Mouse (Mus musculus) forebrain, embryonic 16.5 days (tissue): ENCODE measurements around the gene Lin7a. TPM values are rescaled to one million over a fixed set of nuclear protein-coding genes. Genes with fewer than 3 reads are reported as not detected.

ENCODE experiments used
- ATAC-seq: fragments of 200-750 bp; cut with Nextera tagmentation; 2 replicates; pipeline ENCODE4 v1.8.0; 2017; ENCODE audit warnings: mild to moderate bottlenecking, moderate library complexity
- H3K27ac ChIP-seq: fragments of 300-500 bp; sonication (generic); 2 replicates; pipeline ENCODE4 v1.5.1; 2014; ENCODE audit warnings: low read length, control low read depth
- H3K27me3 ChIP-seq: fragments of 300-500 bp; sonication (generic); replicated peaks from 2 replicates; pipeline ENCODE4 v1.6.1; 2014; ENCODE audit warnings: low read length; ENCODE audit not compliant: control insufficient read depth, insufficient read depth
- H3K36me3 ChIP-seq: fragments of 300-500 bp; sonication (generic); 2 replicates; pipeline ENCODE4 v1.6.1; 2014; ENCODE audit not compliant: control insufficient read depth, insufficient read depth
- H3K4me1 ChIP-seq: fragments of 300-500 bp; sonication (generic); replicated peaks from 2 replicates; pipeline ENCODE4 v1.6.1; 2014; ENCODE audit warnings: low read length; ENCODE audit not compliant: control insufficient read depth, insufficient read depth
- H3K4me2 ChIP-seq: fragments of 300-500 bp; sonication (generic); 2 replicates; pipeline ENCODE4 v1.6.1; 2014; ENCODE audit warnings: mild to moderate bottlenecking, low read length, control low read depth
- H3K4me3 ChIP-seq: fragments of 300-500 bp; sonication (generic); replicated peaks from 2 replicates; pipeline ENCODE4 v1.5.1; 2014; ENCODE audit warnings: mild to moderate bottlenecking, low read length, control low read depth
- H3K9ac ChIP-seq: fragments of 300-500 bp; sonication (generic); replicated peaks from 2 replicates; pipeline ENCODE4 v1.6.1; 2014; ENCODE audit warnings: low read depth, low read length, control low read depth
- H3K9me3 ChIP-seq: fragments of 300-500 bp; sonication (generic); 2 replicates; pipeline ENCODE4 v1.6.1; 2016; ENCODE audit warnings: low read length; ENCODE audit not compliant: control insufficient read depth
- WGBS: fragments of 180-500 bp; shearing (Covaris S2); extraction: QIAGEN DNeasy Blood & Tissue Kit; methylation state at CpG from one replicate; pipeline ENCODE4 v1.1.7; 2014; 5-methylcytosine and 5-hydroxymethylcytosine counted together
- polyA plus RNA-seq: library from polyadenylated mRNA; unstranded; fragments of >200 nt; fragmentation: Nextera tagmentation; extraction: Ambion mirVana; gene quantifications from 2 replicates; pipeline ENCODE4 v1.2.1, GENCODE M21; 2015

Lin7a gene
- 12.6 and 18.8 TPM in 2 replicates for polyA plus RNA-seq

DNA sequence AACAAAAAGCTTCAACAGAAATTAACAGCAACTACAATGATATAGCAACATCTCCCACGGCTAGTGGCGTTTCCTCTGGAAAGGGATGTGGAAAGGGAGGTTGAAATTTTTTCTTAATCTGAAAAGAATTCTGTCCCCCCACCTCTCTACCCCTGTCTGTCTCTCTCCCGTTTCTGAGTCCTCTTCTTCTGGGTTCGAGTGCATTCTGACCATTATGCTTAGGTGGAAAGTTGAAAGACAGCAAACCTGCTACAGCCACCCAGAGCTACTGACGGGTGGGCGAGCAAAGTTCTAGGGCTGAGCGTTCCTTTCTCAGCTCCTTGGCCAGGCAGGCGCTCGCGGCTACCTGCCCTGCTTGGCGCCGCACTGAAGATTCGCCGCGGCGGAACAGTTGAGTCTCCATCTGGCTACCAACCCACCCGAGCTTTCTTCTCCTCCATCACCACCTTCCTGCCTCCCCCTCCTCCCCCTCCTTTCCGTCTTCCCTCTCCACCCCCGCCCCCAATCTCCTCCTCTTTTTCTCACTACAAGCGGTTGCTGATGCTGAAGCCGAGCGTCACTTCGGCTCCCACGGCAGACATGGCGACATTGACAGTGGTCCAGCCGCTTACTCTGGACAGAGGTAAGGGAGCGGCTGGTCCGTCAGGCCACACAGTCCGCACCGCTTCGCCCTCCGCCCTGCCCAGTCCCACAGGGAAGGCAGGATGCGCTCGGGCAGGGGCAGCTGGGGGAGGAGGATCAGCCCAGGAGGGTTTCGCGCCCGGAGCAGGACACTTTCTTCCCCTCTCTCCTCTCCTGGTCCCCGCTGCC is at the start of gene Lin7a:
Lin7a (plus strand) TSS at position 366 of the 810 bp plus-strand sequence.
- H3K4me3 ChIP-seq: peak within 1 kb of the TSS; percentile 85
- H3K27ac ChIP-seq: peak within 1 kb of the TSS; percentile 16; the same call in 1 of the 2 replicates
- peak within 1 kb of the TSS; percentile 84 for H3K9ac ChIP-seq
- peak; percentile 72 for ATAC-seq
- H3K4me2 ChIP-seq: peak within 1 kb of the TSS; percentile 82
- H3K27me3 ChIP-seq: no peaks in the 10 kb centered on the region
- H3K36me3 ChIP-seq: no peaks in the 10 kb centered on the region
- 1% methylated on average over 36 of the region's 38 CpGs for WGBS
- no peaks in the 10 kb centered on the region for H3K9me3 ChIP-seq
- peaks cover 7% of the 10 kb centered on the region for H3K4me1 ChIP-seq

DNA sequence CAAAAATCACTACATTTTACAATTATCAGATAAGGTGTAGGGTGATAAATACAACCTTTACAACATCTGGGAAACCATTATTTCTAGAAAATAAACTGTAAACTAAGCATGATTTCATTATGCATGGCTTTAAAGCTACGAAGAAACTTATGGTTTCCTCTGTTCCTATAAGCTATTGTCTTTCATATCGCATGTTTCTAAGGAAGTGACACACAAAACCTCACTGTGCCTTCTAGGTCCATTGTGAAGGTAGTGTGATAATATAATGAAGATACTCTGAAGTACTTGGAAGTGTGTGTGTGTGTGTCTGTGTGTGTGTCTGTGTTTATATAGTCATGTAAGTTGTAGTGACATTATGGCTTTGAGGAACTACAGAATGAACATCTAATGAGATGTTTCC is 49.8 kb upstream of the Lin7a start:
- Histone ChIP-seq H3K27ac (no peak overlapping the region), H3K4me1 (no peaks in the 10 kb centered on the region), H3K4me3 (no peak overlapping the region), H3K27me3 (no peaks in the 10 kb centered on the region), H3K4me2 (no peak overlapping the region), H3K9me3 (no peaks in the 10 kb centered on the region), H3K36me3 (no peaks in the 10 kb centered on the region), H3K9ac (no peak overlapping the region)
- ATAC-seq: no peak
- WGBS: 90% methylated on average over 2 of the region's 2 CpGs

DNA sequence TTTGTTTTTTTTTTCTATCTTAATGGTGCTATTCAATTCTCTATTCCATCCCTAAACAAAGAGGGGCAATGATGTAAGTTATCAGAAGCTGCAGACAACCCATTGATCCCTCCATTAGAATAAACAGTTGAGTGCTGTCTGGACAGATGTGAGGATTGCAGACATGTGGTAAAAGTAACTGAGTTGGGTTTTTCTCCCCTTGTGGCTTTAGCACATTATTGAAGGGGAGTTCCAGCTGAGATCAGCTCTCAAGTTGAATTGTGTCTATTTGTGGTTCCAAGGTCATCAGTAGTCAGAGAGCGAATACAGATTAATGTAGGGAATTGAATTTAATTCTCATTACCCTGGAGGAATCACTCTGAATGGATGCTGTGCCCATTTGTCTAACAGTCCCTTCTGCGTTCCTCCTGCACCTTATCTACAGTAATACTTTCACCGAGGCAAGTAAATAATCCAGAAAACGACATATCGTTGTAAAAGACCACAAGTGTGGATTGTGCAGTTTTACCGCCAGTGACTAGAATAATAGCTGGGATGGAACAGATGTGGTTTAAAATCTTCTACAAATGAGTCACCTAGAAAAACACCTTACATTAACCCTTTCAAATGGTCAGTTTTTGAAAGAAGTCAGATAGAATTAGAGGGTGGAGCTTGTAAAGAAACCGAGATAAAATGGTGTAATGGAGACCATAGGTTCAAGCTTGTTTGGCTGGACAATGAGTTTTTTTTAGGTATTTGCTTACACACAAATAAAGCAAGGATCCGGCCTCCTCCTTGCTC is 48.9 kb upstream of the Lin7a start:
- Histone ChIP-seq H3K4me2 (no peak overlapping the region), H3K4me1 (no peaks in the 10 kb centered on the region), H3K36me3 (no peaks in the 10 kb centered on the region), H3K9ac (no peak overlapping the region), H3K27me3 (no peaks in the 10 kb centered on the region), H3K27ac (no peak overlapping the region), H3K9me3 (no peaks in the 10 kb centered on the region), H3K4me3 (no peak overlapping the region)
- whole genome bisulfite sequencing: 87% methylated on average over 8 of the region's 8 CpGs
- ATAC-seq: no peak

DNA sequence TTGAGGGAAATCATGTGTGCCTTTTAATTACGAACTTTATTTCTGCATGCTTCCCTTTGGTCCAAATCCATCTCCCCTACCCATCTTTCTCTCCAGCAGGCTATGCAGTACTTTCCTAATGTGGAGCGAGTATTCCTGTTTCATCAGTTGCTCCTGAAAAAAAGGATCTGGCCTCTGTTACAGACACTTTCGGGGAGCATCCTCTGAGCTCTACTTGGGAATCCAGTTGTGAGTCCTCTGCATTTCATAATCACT is 48.4 kb upstream of the Lin7a start:
- H3K36me3 ChIP-seq: no peaks in the 10 kb centered on the region
- no peak overlapping the region for H3K4me2 ChIP-seq
- no peak overlapping the region for H3K27ac ChIP-seq
- no peaks in the 10 kb centered on the region for H3K27me3 ChIP-seq
- H3K4me3 ChIP-seq: no peak overlapping the region
- WGBS: 90% methylated on average over 3 of the region's 3 CpGs
- no peak overlapping the region for H3K9ac ChIP-seq
- ATAC-seq: no peak
- no peaks in the 10 kb centered on the region for H3K4me1 ChIP-seq
- no peaks in the 10 kb centered on the region for H3K9me3 ChIP-seq

DNA sequence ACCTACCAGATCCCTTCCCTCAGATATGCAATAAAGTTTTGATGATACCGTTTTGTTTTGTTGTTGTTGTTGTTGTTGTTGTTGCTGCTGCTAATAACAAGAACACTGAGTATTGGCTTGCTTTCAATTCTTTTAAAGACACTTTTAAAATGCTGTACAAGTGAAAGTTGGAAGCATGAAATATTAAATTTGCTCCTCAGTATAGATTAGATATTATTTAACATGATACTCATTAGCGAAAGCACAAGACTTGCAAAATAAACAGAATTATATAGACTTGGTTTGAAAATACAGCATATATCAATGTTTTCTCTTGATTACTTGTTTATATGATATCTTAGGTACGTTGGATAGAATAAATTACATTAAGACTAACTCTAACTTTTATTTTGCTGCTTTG is 47.7 kb upstream of the Lin7a start:
- no peak overlapping the region for H3K27ac ChIP-seq
- no peak overlapping the region for H3K9ac ChIP-seq
- H3K4me2 ChIP-seq: no peak overlapping the region
- no peaks in the 10 kb centered on the region for H3K4me1 ChIP-seq
- 90% methylated on average over 3 of the region's 3 CpGs for WGBS
- no peaks in the 10 kb centered on the region for H3K9me3 ChIP-seq
- no peak for ATAC-seq
- no peak overlapping the region for H3K4me3 ChIP-seq
- H3K36me3 ChIP-seq: no peaks in the 10 kb centered on the region
- H3K27me3 ChIP-seq: no peaks in the 10 kb centered on the region

DNA sequence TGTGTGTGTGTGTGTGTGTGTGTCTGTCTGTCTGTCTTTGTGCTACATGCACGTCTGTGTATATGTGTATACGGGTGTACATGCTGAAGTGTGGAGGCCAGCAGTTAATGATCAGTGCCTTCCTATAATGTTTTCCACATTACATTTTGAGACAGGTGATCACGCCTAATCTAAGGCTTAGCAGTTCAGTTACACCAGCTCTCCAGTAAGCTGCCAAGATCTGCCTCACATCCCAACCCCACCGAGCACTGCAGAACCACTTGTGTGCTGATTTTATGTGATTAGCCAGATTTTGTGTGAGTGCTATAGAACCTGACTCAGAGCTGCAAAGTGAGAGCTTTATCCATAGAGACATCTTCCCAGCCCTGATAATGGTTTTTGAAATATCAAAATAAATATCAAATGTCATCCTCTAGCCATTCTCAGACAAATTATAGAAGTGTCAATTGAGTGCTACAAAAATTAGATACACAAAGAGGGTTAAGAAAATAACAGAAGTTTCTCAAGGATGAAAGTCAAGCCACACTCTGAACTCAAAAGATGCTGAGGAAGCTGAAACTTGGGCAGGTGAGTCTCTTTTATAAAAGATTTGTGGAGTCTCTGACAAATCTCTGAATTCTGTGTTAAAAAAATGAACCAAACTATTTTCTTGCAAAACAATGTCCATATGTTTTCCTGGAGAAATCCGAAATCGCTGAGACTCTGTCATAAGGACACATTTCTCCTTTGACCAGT is 46.7 kb upstream of the Lin7a start:
- H3K4me3 ChIP-seq: no peak overlapping the region
- H3K4me2 ChIP-seq: no peak overlapping the region
- H3K27ac ChIP-seq: no peak overlapping the region
- no peaks in the 10 kb centered on the region for H3K9me3 ChIP-seq
- 94% methylated on average over 6 of the region's 6 CpGs for WGBS
- no peak overlapping the region for H3K9ac ChIP-seq
- no peak for ATAC-seq
- H3K4me1 ChIP-seq: no peaks in the 10 kb centered on the region
- no peaks in the 10 kb centered on the region for H3K36me3 ChIP-seq
- H3K27me3 ChIP-seq: no peaks in the 10 kb centered on the region

DNA sequence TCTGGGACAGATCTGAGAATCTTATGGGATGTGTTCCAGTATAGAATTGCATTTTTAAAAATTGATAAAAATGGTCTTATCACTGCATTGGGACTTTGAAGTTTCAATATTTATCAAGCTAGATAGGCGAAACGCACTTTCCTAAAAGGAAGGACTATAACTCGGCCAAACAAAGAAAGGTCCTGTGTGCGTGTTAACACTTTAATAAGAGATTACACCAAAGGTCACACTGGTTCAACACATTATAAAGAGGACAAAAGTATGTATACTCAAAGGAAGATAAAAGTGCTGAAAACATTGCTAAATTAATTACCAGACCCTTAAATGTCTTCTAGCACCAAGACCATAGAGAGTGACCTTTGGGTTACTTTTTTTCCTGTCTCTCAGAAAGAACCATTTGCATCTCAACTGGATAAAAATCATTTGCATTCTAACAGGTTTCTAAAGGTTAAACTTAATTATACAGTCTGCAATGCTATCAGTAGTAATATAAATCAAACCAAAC is 46.1 kb upstream of the Lin7a start:
- Histone ChIP-seq H3K27ac (no peak overlapping the region), H3K4me1 (no peaks in the 10 kb centered on the region), H3K36me3 (no peaks in the 10 kb centered on the region), H3K4me3 (no peak overlapping the region), H3K9ac (no peak overlapping the region), H3K4me2 (no peak overlapping the region), H3K27me3 (no peaks in the 10 kb centered on the region), H3K9me3 (no peaks in the 10 kb centered on the region)
- WGBS: 57% methylated on average over 4 of the region's 4 CpGs
- no peak for ATAC-seq

DNA sequence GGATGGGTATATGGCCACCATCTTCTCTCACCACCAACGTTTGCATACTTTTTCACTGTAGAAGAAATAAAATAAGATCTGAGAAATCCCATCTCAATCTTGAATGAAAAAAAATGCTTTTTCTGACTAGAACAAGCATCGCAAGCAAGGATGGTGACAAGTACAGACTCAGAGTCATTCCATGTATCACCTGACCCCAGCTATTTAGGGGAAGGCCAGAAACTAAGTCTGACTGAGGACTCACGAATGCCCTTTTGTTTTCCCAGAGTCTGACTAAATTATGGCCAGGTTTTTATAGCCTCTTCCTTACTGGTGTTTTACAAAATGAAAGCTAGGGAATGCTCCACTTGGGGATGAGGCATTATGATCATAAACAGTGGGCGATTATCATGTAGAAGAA is 45.6 kb upstream of the Lin7a start:
- no peak overlapping the region for H3K9ac ChIP-seq
- WGBS: 85% methylated on average over 4 of the region's 4 CpGs
- H3K36me3 ChIP-seq: no peaks in the 10 kb centered on the region
- H3K27me3 ChIP-seq: no peaks in the 10 kb centered on the region
- no peak for ATAC-seq
- H3K27ac ChIP-seq: no peak overlapping the region
- H3K4me1 ChIP-seq: no peaks in the 10 kb centered on the region
- H3K4me3 ChIP-seq: no peak overlapping the region
- H3K9me3 ChIP-seq: no peaks in the 10 kb centered on the region
- H3K4me2 ChIP-seq: no peak overlapping the region

DNA sequence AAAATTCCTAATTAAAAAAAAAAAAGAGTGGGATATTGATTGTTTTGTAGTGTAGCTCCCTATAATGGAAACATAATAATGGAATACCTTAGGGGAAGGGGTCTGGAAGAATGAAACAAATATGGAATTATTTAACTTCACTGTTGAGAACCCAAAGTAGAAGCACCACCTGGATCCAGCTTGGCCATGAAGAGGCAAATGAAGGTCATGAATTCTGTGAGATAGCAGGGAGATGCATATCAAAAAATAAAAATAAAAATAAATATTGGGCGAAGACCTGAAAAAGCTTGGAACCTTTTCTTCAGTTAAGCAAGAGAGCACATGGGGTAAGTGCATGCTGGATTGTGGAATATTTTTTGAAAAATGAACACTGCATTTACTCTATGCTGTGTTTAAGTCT is 43.6 kb upstream of the Lin7a start:
- no peaks in the 10 kb centered on the region for H3K27me3 ChIP-seq
- H3K9me3 ChIP-seq: no peaks in the 10 kb centered on the region
- H3K4me1 ChIP-seq: no peaks in the 10 kb centered on the region
- no peak overlapping the region for H3K4me2 ChIP-seq
- H3K9ac ChIP-seq: no peak overlapping the region
- H3K27ac ChIP-seq: no peak overlapping the region
- WGBS: 100% methylated on average over 1 of the region's 1 CpGs
- H3K4me3 ChIP-seq: no peak overlapping the region
- H3K36me3 ChIP-seq: no peaks in the 10 kb centered on the region
- ATAC-seq: no peak
